Mouse (Mus musculus): ENCODE results near the gene Clpx. TPM values are rescaled to one million over a fixed set of nuclear protein-coding genes. Genes with fewer than 3 reads are reported as not detected.

The Clpx gene
- polyA plus RNA-seq, 1 experiment, result 20.8 TPM

DNA sequence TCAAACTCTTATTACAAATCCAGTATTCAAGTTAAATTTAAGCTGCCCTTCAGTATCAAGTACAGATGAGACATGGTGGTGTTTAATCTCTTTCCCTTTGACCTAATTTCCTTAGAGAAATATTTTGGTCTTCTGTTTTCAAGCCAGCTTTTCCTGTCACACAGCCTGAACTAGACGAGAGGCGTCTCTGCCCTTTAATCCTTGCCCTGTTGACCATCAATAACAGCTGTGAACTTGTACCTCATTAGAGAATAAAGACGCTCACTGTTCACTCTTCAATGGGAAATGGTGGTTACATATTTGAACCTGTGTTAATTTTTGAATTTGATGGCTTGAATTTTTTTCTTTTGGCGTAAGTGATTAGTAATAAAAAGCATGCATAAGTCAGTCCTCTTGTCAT, 10.2 kb downstream of the Clpx start:
- Histone ChIP-seq H3K4me1 (ENCODE audit: control insufficient read depth, insufficient read depth, low read length) (peaks cover 24% of the 10 kb centered on the region), H3K27ac (ENCODE audit: insufficient read depth, low read depth, low read length) (no peak overlapping the region), H3K4me3 (ENCODE audit: insufficient read depth, low read length) (no peak overlapping the region)
- TF ChIP-seq POLR2A (IDR thresholded peaks at IDR 0.05; ENCODE audit: borderline replicate concordance, low read depth, low read length), result no peak
- no peak for TF ChIP-seq CTCF (IDR thresholded peaks at IDR 0.05; ENCODE audit: low read depth, low read length)

- Histone ChIP-seq H3K4me1 (ENCODE audit: control insufficient read depth, insufficient read depth, low read length) (peaks cover 28% of the 10 kb centered on the region), H3K4me3 (ENCODE audit: insufficient read depth, low read length) (no peak overlapping the region), H3K27ac (ENCODE audit: insufficient read depth, low read depth, low read length) (no peak overlapping the region)
- TF ChIP-seq POLR2A (IDR thresholded peaks at IDR 0.05; ENCODE audit: borderline replicate concordance, low read depth, low read length) (no peak), CTCF (IDR thresholded peaks at IDR 0.05; ENCODE audit: low read depth, low read length) (no peak)
Measured at GRCm38 (mm10) chr9:65306672-65307071, 12.6 kb downstream of the Clpx start.

GRCm38 (mm10) chr9:65308011-65308410, 14.0 kb downstream of the Clpx start:
- Histone ChIP-seq H3K4me1 (ENCODE audit: control insufficient read depth, insufficient read depth, low read length) (peaks cover 19% of the 10 kb centered on the region), H3K27ac (ENCODE audit: insufficient read depth, low read depth, low read length) (no peak overlapping the region), H3K4me3 (ENCODE audit: insufficient read depth, low read length) (no peak overlapping the region)
- TF ChIP-seq POLR2A (IDR thresholded peaks at IDR 0.05; ENCODE audit: borderline replicate concordance, low read depth, low read length), result no peak
- TF ChIP-seq CTCF (IDR thresholded peaks at IDR 0.05; ENCODE audit: low read depth, low read length), result no peak

- TF ChIP-seq POLR2A (IDR thresholded peaks at IDR 0.05; ENCODE audit: borderline replicate concordance, low read depth, low read length) (no peak), CTCF (IDR thresholded peaks at IDR 0.05; ENCODE audit: low read depth, low read length) (no peak)
- no peak overlapping the region for H3K27ac ChIP-seq (ENCODE audit: insufficient read depth, low read depth, low read length)
Measured at GRCm38 (mm10) chr9:65312669-65313357, 18.8 kb downstream of the Clpx start.

GRCm38 (mm10) chr9:65313846-65314245, 19.8 kb downstream of the Clpx start:
- Histone ChIP-seq H3K4me3 (ENCODE audit: insufficient read depth, low read length) (no peak overlapping the region), H3K27ac (ENCODE audit: insufficient read depth, low read depth, low read length) (no peak overlapping the region), H3K4me1 (ENCODE audit: control insufficient read depth, insufficient read depth, low read length) (peaks cover 9% of the 10 kb centered on the region)
- TF ChIP-seq CTCF (IDR thresholded peaks at IDR 0.05; ENCODE audit: low read depth, low read length) (no peak), POLR2A (IDR thresholded peaks at IDR 0.05; ENCODE audit: borderline replicate concordance, low read depth, low read length) (no peak)

More at GRCm38 (mm10) chr9:65312669-65313357, 18.8 kb downstream of the Clpx start:
- H3K4me3 ChIP-seq (ENCODE audit: insufficient read depth, low read length), result no peak overlapping the region
- peaks cover 9% of the 10 kb centered on the region for H3K4me1 ChIP-seq (ENCODE audit: control insufficient read depth, insufficient read depth, low read length)

DNA sequence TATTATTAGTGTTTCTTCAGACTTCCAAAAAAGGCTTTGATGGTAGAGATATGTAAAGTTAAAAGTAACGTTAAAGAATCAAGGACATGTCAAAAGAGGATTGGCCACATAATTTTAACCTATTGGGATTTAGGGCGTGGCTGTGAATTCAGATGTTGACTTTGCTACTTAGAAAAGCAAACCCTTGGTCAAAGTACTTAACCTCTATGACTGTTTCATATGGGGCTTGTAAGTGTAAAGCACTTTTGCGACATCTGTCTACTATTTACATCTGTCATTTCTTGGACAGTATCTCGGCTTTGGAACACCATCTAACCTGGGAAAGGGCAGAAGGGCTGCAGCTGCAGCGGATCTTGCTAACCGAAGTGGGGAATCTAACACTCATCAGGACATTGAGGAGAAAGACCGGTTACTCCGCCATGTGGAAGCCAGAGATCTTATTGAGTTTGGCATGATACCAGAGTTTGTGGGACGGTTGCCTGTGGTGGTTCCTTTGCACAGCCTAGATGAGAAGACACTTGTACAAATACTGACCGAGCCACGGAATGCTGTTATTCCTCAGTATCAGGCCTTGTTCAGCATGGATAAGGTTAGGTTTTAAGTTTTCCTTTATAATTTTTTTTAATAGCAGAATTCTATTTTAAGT, 28.3 kb downstream of the Clpx start:
- no peak for TF ChIP-seq CTCF (IDR thresholded peaks at IDR 0.05; ENCODE audit: low read depth, low read length)
- TF ChIP-seq POLR2A (IDR thresholded peaks at IDR 0.05; ENCODE audit: borderline replicate concordance, low read depth, low read length), result no peak
- no peak overlapping the region for H3K27ac ChIP-seq (ENCODE audit: insufficient read depth, low read depth, low read length)

DNA sequence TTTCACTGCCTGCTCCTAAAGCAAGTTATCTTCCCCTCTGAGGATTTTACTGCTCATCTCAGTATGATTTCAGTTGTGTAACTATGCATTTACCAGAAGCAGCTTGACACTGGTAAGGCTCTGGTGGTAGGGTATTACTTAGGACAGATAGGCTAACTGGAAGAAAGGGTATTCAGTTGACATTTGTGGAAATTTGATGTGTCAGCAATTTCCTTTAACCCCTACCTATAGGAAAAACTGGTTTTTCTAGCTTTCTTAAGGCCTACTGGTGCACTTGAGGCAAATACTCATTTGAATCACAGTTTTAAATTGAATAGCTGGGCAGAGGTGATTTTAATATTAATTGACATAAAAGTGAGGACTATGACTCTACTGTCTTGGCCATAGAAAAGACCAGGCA, 31.9 kb downstream of the Clpx start:
- Histone ChIP-seq H3K4me3 (ENCODE audit: insufficient read depth, low read length) (no peak overlapping the region), H3K4me1 (ENCODE audit: control insufficient read depth, insufficient read depth, low read length) (no peaks in the 10 kb centered on the region), H3K27ac (ENCODE audit: insufficient read depth, low read depth, low read length) (no peak overlapping the region)
- TF ChIP-seq CTCF (IDR thresholded peaks at IDR 0.05; ENCODE audit: low read depth, low read length), result no peak
- no peak for TF ChIP-seq POLR2A (IDR thresholded peaks at IDR 0.05; ENCODE audit: borderline replicate concordance, low read depth, low read length)

More for the DNA sequence above, 28.3 kb downstream of the Clpx start:
- Histone ChIP-seq H3K4me1 (ENCODE audit: control insufficient read depth, insufficient read depth, low read length) (no peaks in the 10 kb centered on the region), H3K4me3 (ENCODE audit: insufficient read depth, low read length) (no peak overlapping the region)

GRCm38 (mm10) chr9:65327371-65327770, 33.3 kb downstream of the Clpx start:
- Histone ChIP-seq H3K4me1 (ENCODE audit: control insufficient read depth, insufficient read depth, low read length) (no peaks in the 10 kb centered on the region), H3K4me3 (ENCODE audit: insufficient read depth, low read length) (no peak overlapping the region), H3K27ac (ENCODE audit: insufficient read depth, low read depth, low read length) (no peak overlapping the region)
- no peak for TF ChIP-seq CTCF (IDR thresholded peaks at IDR 0.05; ENCODE audit: low read depth, low read length)
- TF ChIP-seq POLR2A (IDR thresholded peaks at IDR 0.05; ENCODE audit: borderline replicate concordance, low read depth, low read length), result no peak

DNA sequence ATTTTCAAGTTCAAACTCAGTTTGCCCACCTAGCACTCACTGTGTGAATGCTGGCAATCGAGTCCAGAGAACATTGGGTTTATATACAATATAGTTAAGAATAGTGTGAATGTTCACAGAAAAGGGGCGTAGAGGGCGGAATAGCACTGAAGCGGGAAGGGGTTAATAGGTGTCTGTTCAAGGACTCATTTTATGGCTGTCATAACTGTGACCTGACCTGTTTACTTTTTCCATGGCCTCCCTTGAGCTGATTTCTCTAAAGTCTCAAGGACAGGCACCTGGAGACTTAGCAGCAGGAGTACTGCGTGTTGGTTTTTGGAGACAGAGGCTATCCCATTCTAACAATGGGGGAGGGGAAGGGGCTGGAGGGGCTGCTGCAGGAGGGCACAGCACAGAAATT, 39.9 kb downstream of the Clpx start:
- Histone ChIP-seq H3K4me3 (ENCODE audit: insufficient read depth, low read length) (no peak overlapping the region), H3K27ac (ENCODE audit: insufficient read depth, low read depth, low read length) (no peak overlapping the region), H3K4me1 (ENCODE audit: control insufficient read depth, insufficient read depth, low read length) (no peaks in the 10 kb centered on the region)
- TF ChIP-seq CTCF (IDR thresholded peaks at IDR 0.05; ENCODE audit: low read depth, low read length) (no peak), POLR2A (IDR thresholded peaks at IDR 0.05; ENCODE audit: borderline replicate concordance, low read depth, low read length) (no peak)

DNA sequence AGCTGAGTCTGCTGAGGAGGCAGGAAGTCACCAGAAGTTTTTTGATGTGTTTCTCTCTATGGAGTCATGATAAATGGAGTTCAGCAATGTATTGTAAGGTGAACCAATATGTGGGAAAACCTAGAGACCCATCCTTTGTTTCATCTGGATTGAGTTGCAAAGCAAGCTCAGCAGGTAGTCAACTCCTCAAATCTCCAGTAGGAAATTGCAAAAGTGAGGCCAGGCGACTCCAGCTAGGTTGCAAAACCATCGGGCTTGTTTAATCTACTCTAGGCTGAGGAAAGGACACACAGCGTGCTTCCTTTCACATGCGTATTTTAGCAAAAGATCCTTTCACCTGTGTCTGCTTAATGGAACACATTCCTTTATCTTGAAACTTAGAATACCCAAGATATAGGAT, 45.1 kb downstream of the Clpx start:
- Histone ChIP-seq H3K27ac (ENCODE audit: insufficient read depth, low read depth, low read length) (no peak overlapping the region), H3K4me1 (ENCODE audit: control insufficient read depth, insufficient read depth, low read length) (no peaks in the 10 kb centered on the region), H3K4me3 (ENCODE audit: insufficient read depth, low read length) (no peak overlapping the region)
- TF ChIP-seq CTCF (IDR thresholded peaks at IDR 0.05; ENCODE audit: low read depth, low read length) (no peak), POLR2A (IDR thresholded peaks at IDR 0.05; ENCODE audit: borderline replicate concordance, low read depth, low read length) (no peak)
